Mouse (Mus musculus) spleen, postnatal 4 days (tissue): Measurements from ENCODE around the gene Plscr3.
"Not testable (repeated sequence)": the region's sequence is repeated elsewhere in the genome, so short reads cannot be mapped to it uniquely, and the experiment has no call there.

Experiments
- DNase-seq, 2 experiments: peaks; one replicate each; pipeline ENCODE4 v3.0.0; 2022; ENCODE audit warnings: low spot score in 2 of 2

Plscr3 gene

GRCm38 (mm10) chr11:69828832-69829231, 17.3 kb upstream of the Plscr3 start:
- DNase-seq: no peak

- no peak for DNase-seq
These were observed 12.6 kb upstream of the Plscr3 start for GRCm38 (mm10) chr11:69833554-69833953.

GRCm38 (mm10) chr11:69834001-69834549, 12.1 kb upstream of the Plscr3 start:
- DNase-seq: peak; percentile 65 to 86

GRCm38 (mm10) chr11:69835326-69835965, 10.7 kb upstream of the Plscr3 start:
- DNase-seq: no peak

GRCm38 (mm10) chr11:69835966-69836335, 10.2 kb upstream of the Plscr3 start:
- no peak for DNase-seq

- peak in 1 of 2 experiments; percentile 72 for DNase-seq
These were observed 9.2 kb upstream of the Plscr3 start for GRCm38 (mm10) chr11:69836703-69837576.

GRCm38 (mm10) chr11:69837604-69837951, 8.6 kb upstream of the Plscr3 start, which contains the start of gene Nlgn2:
Nlgn2 (minus strand) TSS chr11:69837784.
- no peak for DNase-seq

GRCm38 (mm10) chr11:69837952-69838713, 8.0 kb upstream of the Plscr3 start, which contains the start of gene Tmem256:
Tmem256 (plus strand) TSS chr11:69838514.
- DNase-seq: peak; percentile 93 to 94

- DNase-seq: peak in 1 of 2 experiments; percentile 20
These were observed 7.5 kb upstream of the Plscr3 start for GRCm38 (mm10) chr11:69838714-69839104.

- peak; percentile 52 to 77 for DNase-seq
These were observed 837 bp downstream of the Plscr3 start for GRCm38 (mm10) chr11:69846738-69847688.

GRCm38 (mm10) chr11:69848021-69848420, 1.8 kb downstream of the Plscr3 start:
- DNase-seq: peak in 1 of 2 experiments; percentile 66

GRCm38 (mm10) chr11:69849128-69849527, 3.0 kb downstream of the Plscr3 start:
- DNase-seq: peak in 1 of 2 experiments; percentile 63

- peak in 1 of 2 experiments; percentile 63 for DNase-seq
These were observed 3.7 kb downstream of the Plscr3 start for GRCm38 (mm10) chr11:69849884-69850283.

- DNase-seq: peak; percentile 31 to 60
These were observed 4.6 kb downstream of the Plscr3 start for GRCm38 (mm10) chr11:69850754-69851153.

- DNase-seq: peak; percentile 86 to 87
These were observed 7.8 kb downstream of the Plscr3 start for GRCm38 (mm10) chr11:69853994-69854393.

GRCm38 (mm10) chr11:69854680-69855079, 8.5 kb downstream of the Plscr3 start:
- DNase-seq: peak in 1 of 2 experiments; percentile 72

GRCm38 (mm10) chr11:69855347-69855746, 9.2 kb downstream of the Plscr3 start:
- DNase-seq: peak; percentile 79 to 90

GRCm38 (mm10) chr11:69858113-69858998, 12.2 kb downstream of the Plscr3 start, which contains the start of gene Tnk1:
Tnk1 (minus strand) TSS chr11:69858730.
- DNase-seq: no peak

- not testable (repeated sequence) for DNase-seq
These were observed 17.6 kb downstream of the Plscr3 start for GRCm38 (mm10) chr11:69863729-69864128.
